Mouse (Mus musculus) ES-E14 (cell line): ENCODE measurements at regions not wholly inside any gene's neighbourhood (a gene's known extent, or its start where the extent isn't known, plus 50 kb on each side); places are given as distances from the start of the nearest gene placed in this dataset.

Source experiments
- DNase-seq: peaks from one replicate; pipeline ENCODE4 v3.0.0-alpha.2; 2013; ENCODE audit warnings: low read depth, low spot score
- H3K27ac ChIP-seq: 2 replicates; pipeline ENCODE4 v1.5.1; 2012; ENCODE audit warnings: low read depth, mild to moderate bottlenecking, low read length, moderate library complexity, mixed read lengths; ENCODE audit not compliant: poor library complexity, insufficient read depth, severe bottlenecking
- H3K36me3 ChIP-seq: 2 replicates; pipeline ENCODE4 v1.6.1; 2012; ENCODE audit warnings: mild to moderate bottlenecking, low read length, moderate library complexity, mixed read lengths; ENCODE audit not compliant: control insufficient read depth, poor library complexity, insufficient read depth, severe bottlenecking
- H3K4me1 ChIP-seq, 2 experiments: fragments of 150-350 bp in 1 of 2; sonication (generic) in 1 of 2; 2 replicates each; pipeline ENCODE4 v1.6.1; 2012; ENCODE audit warnings: low read length in 2 of 2, mild to moderate bottlenecking in 1 of 2, mixed read lengths in 1 of 2; ENCODE audit not compliant: control insufficient read depth in 2 of 2, insufficient read depth in 2 of 2, poor library complexity in 1 of 2
- H3K4me3 ChIP-seq, 2 experiments: fragments of 150-350 bp in 1 of 2; sonication (generic) in 1 of 2; 2 replicates each; pipeline ENCODE4 v1.5.1; 2012; ENCODE audit warnings: low read length in 2 of 2, low read depth in 1 of 2, mild to moderate bottlenecking in 1 of 2, mixed read lengths in 1 of 2; ENCODE audit not compliant: insufficient read depth in 1 of 2, poor library complexity in 1 of 2, severe bottlenecking in 1 of 2
- H3K9ac ChIP-seq: 2 replicates; pipeline ENCODE4 v1.6.1; 2012; ENCODE audit warnings: low read depth, mild to moderate bottlenecking, low read length, mixed read lengths; ENCODE audit not compliant: poor library complexity, insufficient read depth, severe bottlenecking
- H3K9me3 ChIP-seq: fragments of 150-350 bp; sonication (generic); 2 replicates; pipeline ENCODE4 v1.6.1; 2012; ENCODE audit warnings: low read depth, mild to moderate bottlenecking, low read length; ENCODE audit not compliant: control insufficient read depth, insufficient read depth
- CHD2 ChIP-seq: IDR thresholded peaks from 2 replicates; pipeline ENCODE4 v1.6.1; 2014; ENCODE audit warnings: mild to moderate bottlenecking, low read depth, low read length, inconsistent platforms
- HCFC1 ChIP-seq: IDR thresholded peaks from 2 replicates; pipeline ENCODE4 v1.6.1; 2012; ENCODE audit warnings: low read length, inconsistent platforms, borderline replicate concordance; ENCODE audit not compliant: insufficient read depth
- MAFK ChIP-seq: IDR thresholded peaks from 2 replicates; pipeline ENCODE4 v1.6.1; 2014; ENCODE audit warnings: mild to moderate bottlenecking, low read depth, low read length, inconsistent platforms; ENCODE audit not compliant: insufficient read depth
- ZC3H11A ChIP-seq: IDR thresholded peaks from 2 replicates; pipeline ENCODE4 v1.6.1; 2012; ENCODE audit warnings: low read depth, mild to moderate bottlenecking, inconsistent platforms, low read length, borderline replicate concordance
- ZNF384 ChIP-seq: IDR thresholded peaks from 2 replicates; pipeline ENCODE4 v1.6.1; 2012; ENCODE audit warnings: low read depth, low read length, inconsistent platforms
- in situ Hi-C, 2 experiments: fragments of 600-800 bp; cut with MboI; formaldehyde crosslinking; loops; one replicate each; pipeline ENCODE4 v1.15.1; 2025; ENCODE audit warnings: low sequenced_read_pairs in 2 of 2, inconsistent platforms in 1 of 2; ENCODE audit not compliant: unreplicated experiment in 2 of 2

- H3K27ac ChIP-seq = no peak overlapping the region
- in situ Hi-C loops = no loop called here
- no peaks in the 10 kb centered on the region for H3K9me3 ChIP-seq
- DNase-seq = peak; percentile 25
- peak overlapping the region; percentile 7; the same call in 1 of the 2 replicates for H3K9ac ChIP-seq
- peaks cover 0 to 20% of the 10 kb centered on the region in 2 experiments; a peak in 2 of 4 replicates for H3K4me1 ChIP-seq
- no peaks in the 10 kb centered on the region for H3K36me3 ChIP-seq
- TF ChIP-seq ZC3H11A = no peak
- H3K4me3 ChIP-seq = peak overlapping the region in 1 of 2 experiments; percentile 20; a peak in 1 of 4 replicates
Measured at GRCm38 (mm10) chr9:31683302-31684081, 219.2 kb upstream of the Tmem45b start.

- Histone ChIP-seq H3K4me3 (peak overlapping the region in 1 of 2 experiments; percentile 20; a peak in 1 of 4 replicates), H3K9ac (peak overlapping the region; percentile 7; the same call in 1 of the 2 replicates), H3K27ac (no peak overlapping the region), H3K9me3 (no peaks in the 10 kb centered on the region), H3K4me1 (peaks cover 0 to 19% of the 10 kb centered on the region in 2 experiments; a peak in 2 of 4 replicates), H3K36me3 (no peaks in the 10 kb centered on the region)
- in situ Hi-C loops = no loop called here
- no peak for TF ChIP-seq ZNF384
- no peak for TF ChIP-seq MAFK
- TF ChIP-seq HCFC1 = no peak
- no peak for DNase-seq
Measured at GRCm38 (mm10) chr9:31682893-31683292, 218.6 kb upstream of the Tmem45b start.

- no peak overlapping the region for H3K4me3 ChIP-seq
- TF ChIP-seq HCFC1 = no peak
- no peak for TF ChIP-seq ZNF384
- no peak for TF ChIP-seq MAFK
- no peak for TF ChIP-seq CHD2
- no peak for TF ChIP-seq ZC3H11A
- in situ Hi-C loops = no loop called here
- DNase-seq = no peak
- H3K4me1 ChIP-seq = peaks cover 0 to under 1% of the 10 kb centered on the region in 2 experiments; a peak in 1 of 4 replicates
- H3K27ac ChIP-seq = no peak overlapping the region
- H3K9me3 ChIP-seq = no peaks in the 10 kb centered on the region
- H3K9ac ChIP-seq = no peak overlapping the region
- H3K36me3 ChIP-seq = no peaks in the 10 kb centered on the region
Measured at GRCm38 (mm10) chr9:31677150-31677549, 212.9 kb upstream of the Tmem45b start.

GRCm38 (mm10) chr9:31659026-31659425 is 194.8 kb upstream of the Tmem45b start:
- TF ChIP-seq HCFC1 = no peak
- TF ChIP-seq MAFK = no peak
- no peak for TF ChIP-seq CHD2
- no peak for TF ChIP-seq ZC3H11A
- TF ChIP-seq ZNF384 = no peak
- no peak overlapping the region for H3K4me3 ChIP-seq
- in situ Hi-C loops = no loop called here
- DNase-seq = no peak
- H3K9me3 ChIP-seq = no peaks in the 10 kb centered on the region
- no peaks in the 10 kb centered on the region for H3K4me1 ChIP-seq
- H3K9ac ChIP-seq = no peak overlapping the region
- H3K36me3 ChIP-seq = no peaks in the 10 kb centered on the region
- H3K27ac ChIP-seq = no peak overlapping the region

GRCm38 (mm10) chr9:31657612-31658011 is 193.3 kb upstream of the Tmem45b start:
- in situ Hi-C loops = no loop called here
- Histone ChIP-seq H3K36me3 (no peaks in the 10 kb centered on the region), H3K27ac (no peak overlapping the region), H3K9me3 (no peaks in the 10 kb centered on the region), H3K9ac (no peak overlapping the region), H3K4me1 (no peaks in the 10 kb centered on the region), H3K4me3 (no peak overlapping the region)
- no peak for DNase-seq
- TF ChIP-seq MAFK (no peak), CHD2 (no peak), ZC3H11A (no peak), HCFC1 (no peak), ZNF384 (no peak)
